Mouse (Mus musculus) intestine, embryonic 16.5 days (tissue): Measurements from ENCODE around the gene Ltbp1. TPM values are rescaled to one million over a fixed set of nuclear protein-coding genes. Genes with fewer than 3 reads are reported as not detected.
A peak's percentile ranks its signal among the peaks of the same experiment; 100 is the strongest.

Experiments
- ATAC-seq: fragments of 200-750 bp; cut with Nextera tagmentation; 2 replicates; pipeline ENCODE4 v1.8.0; 2017; ENCODE audit warnings: moderate TSS enrichment, moderate library complexity
- H3K27ac ChIP-seq: fragments of 300-500 bp; sonication (generic); 2 replicates; pipeline ENCODE4 v1.5.1; 2014; ENCODE audit warnings: mild to moderate bottlenecking, low read length
- H3K27me3 ChIP-seq: fragments of 300-500 bp; sonication (generic); replicated peaks from 2 replicates; pipeline ENCODE4 v1.6.1; 2014; ENCODE audit warnings: low read length, control low read depth, mixed read lengths; ENCODE audit not compliant: control insufficient read depth, insufficient read depth
- H3K36me3 ChIP-seq: fragments of 300-500 bp; sonication (generic); 2 replicates; pipeline ENCODE4 v1.6.1; 2014; ENCODE audit warnings: low read length, control low read depth; ENCODE audit not compliant: control insufficient read depth, insufficient read depth
- H3K4me1 ChIP-seq: fragments of 300-500 bp; sonication (generic); 2 replicates; pipeline ENCODE4 v1.6.1; 2014; ENCODE audit warnings: low read length, control low read depth, mixed read lengths; ENCODE audit not compliant: control insufficient read depth, insufficient read depth
- H3K4me2 ChIP-seq: fragments of 300-500 bp; sonication (generic); 2 replicates; pipeline ENCODE4 v1.6.1; 2014; ENCODE audit warnings: low read depth, low read length, control low read depth
- H3K4me3 ChIP-seq: fragments of 300-500 bp; sonication (generic); 2 replicates; pipeline ENCODE4 v1.5.1; 2014; ENCODE audit warnings: mild to moderate bottlenecking, low read length
- H3K9ac ChIP-seq: fragments of 300-500 bp; sonication (generic); 2 replicates; pipeline ENCODE4 v1.6.1; 2014; ENCODE audit warnings: low read depth, low read length
- H3K9me3 ChIP-seq: fragments of 300-500 bp; sonication (generic); 2 replicates; pipeline ENCODE4 v1.6.1; 2016; ENCODE audit warnings: low read length, control low read depth; ENCODE audit not compliant: control insufficient read depth
- WGBS: fragments of 180-500 bp; shearing (Covaris S2); extraction: QIAGEN DNeasy Blood & Tissue Kit; methylation state at CpG from one replicate; pipeline ENCODE4 v1.1.7; 2014; 5-methylcytosine and 5-hydroxymethylcytosine counted together
- polyA plus RNA-seq: library from polyadenylated mRNA; unstranded; fragments of >200 nt; fragmentation: Nextera tagmentation; extraction: Ambion mirVana; gene quantifications from 2 replicates; pipeline ENCODE4 v1.2.1, GENCODE M21; 2015

The Ltbp1 gene
- polyA plus RNA-seq, 1 experiment from 2014 or later: 12.2 TPM

DNA sequence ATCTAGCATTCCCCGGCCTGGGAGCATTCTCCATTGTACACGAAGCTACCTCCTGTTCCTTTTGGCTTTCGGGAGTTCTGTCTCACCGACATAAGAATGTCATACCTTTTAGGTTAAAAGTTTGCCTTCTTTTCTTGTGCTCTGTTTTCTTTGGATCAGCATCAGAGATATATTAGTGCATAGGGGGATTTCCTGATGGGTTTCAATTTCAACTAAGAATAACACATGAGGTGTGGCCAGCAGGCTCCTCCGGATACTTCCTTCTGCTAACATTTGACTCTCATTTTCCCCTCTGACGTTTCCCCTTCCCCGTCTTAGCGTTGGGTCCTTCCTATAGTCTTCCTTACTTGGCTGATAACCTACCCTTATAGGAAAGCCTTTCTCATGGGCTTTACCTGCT lies 25.6 kb upstream of the Ltbp1 start:
- Histone ChIP-seq H3K9ac (no peak overlapping the region), H3K27ac (no peak overlapping the region), H3K9me3 (no peaks in the 10 kb centered on the region), H3K4me2 (no peak overlapping the region), H3K36me3 (no peaks in the 10 kb centered on the region), H3K27me3 (no peaks in the 10 kb centered on the region), H3K4me1 (peaks cover 8% of the 10 kb centered on the region), H3K4me3 (no peak overlapping the region)
- ATAC-seq: no peak
- 83% methylated on average over 8 of the region's 8 CpGs for WGBS

DNA sequence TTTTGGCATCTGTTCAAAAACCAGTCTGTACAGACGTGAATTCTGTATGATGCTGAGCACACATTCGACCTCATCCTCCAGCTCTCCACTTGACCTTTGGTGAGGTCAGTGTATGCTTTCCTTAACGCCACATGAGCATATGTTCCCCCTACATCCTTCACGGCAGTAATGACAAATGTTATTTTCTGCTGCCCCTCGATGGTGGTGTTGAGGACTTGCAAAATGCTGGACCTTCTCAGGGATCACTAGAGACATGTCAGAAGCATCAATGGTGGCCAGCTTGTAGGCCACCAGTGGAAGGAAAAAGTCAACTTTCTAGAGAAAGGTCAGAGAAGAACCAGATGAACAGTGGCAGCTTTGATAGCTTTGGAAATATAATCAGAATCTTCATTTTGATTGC lies 23.7 kb upstream of the Ltbp1 start:
- Histone ChIP-seq H3K27ac (no peak overlapping the region), H3K36me3 (no peaks in the 10 kb centered on the region), H3K4me1 (no peaks in the 10 kb centered on the region; the same call in 1 of the 2 replicates), H3K9ac (no peak overlapping the region), H3K4me2 (no peak overlapping the region), H3K27me3 (no peaks in the 10 kb centered on the region), H3K9me3 (no peaks in the 10 kb centered on the region), H3K4me3 (no peak overlapping the region)
- WGBS: 57% methylated on average over 5 of the region's 5 CpGs
- ATAC-seq: no peak

DNA sequence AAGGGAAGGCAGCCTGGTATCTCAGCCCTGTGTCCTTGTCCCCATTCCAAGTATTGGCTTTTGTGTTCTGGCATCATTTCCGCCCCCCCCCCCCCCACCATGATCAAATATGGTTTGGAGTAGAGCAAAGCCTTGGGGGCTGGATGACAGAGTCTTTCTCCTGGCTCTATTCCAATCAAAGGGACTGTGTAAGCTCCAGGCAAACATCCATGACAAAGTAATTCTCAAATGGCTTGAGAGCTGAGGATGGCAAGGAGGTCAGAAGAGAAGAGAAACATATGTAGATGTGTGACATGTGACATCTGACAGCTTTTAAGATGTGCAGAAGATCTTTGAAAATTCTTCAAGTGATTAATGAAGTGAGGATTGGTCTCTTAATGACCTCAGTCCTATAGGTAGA lies 22.5 kb upstream of the Ltbp1 start:
- ATAC-seq: no peak
- no peaks in the 10 kb centered on the region for H3K36me3 ChIP-seq
- H3K9ac ChIP-seq: no peak overlapping the region
- WGBS: 63% methylated on average over 1 of the region's 1 CpGs
- no peaks in the 10 kb centered on the region for H3K4me1 ChIP-seq
- no peaks in the 10 kb centered on the region for H3K9me3 ChIP-seq
- H3K27me3 ChIP-seq: no peaks in the 10 kb centered on the region
- H3K4me2 ChIP-seq: no peak overlapping the region
- H3K27ac ChIP-seq: no peak overlapping the region
- H3K4me3 ChIP-seq: no peak overlapping the region

DNA sequence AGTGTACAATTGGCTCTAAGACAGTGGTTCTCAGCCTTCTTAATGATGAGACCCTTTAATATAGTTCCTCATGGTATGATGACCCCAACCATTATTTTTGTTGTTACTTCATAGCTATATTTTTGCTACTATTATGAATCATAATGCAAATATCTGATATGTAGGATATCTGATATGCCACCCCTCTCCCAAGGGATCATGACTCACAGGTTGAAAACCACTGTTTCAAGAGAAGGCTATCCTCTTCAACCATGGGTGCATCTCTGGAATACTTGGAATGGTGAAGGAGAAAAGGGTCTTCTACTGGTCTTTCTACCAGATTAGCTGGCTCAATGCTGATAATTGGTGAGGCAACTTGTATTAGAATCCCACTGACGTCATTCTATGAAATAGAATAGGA lies 21.3 kb upstream of the Ltbp1 start:
- Histone ChIP-seq H3K9ac (no peak overlapping the region), H3K27ac (no peak overlapping the region), H3K9me3 (no peaks in the 10 kb centered on the region), H3K4me1 (no peaks in the 10 kb centered on the region), H3K27me3 (no peaks in the 10 kb centered on the region), H3K4me2 (no peak overlapping the region), H3K4me3 (no peak overlapping the region), H3K36me3 (no peaks in the 10 kb centered on the region)
- 81% methylated on average over 1 of the region's 1 CpGs for WGBS
- no peak for ATAC-seq

DNA sequence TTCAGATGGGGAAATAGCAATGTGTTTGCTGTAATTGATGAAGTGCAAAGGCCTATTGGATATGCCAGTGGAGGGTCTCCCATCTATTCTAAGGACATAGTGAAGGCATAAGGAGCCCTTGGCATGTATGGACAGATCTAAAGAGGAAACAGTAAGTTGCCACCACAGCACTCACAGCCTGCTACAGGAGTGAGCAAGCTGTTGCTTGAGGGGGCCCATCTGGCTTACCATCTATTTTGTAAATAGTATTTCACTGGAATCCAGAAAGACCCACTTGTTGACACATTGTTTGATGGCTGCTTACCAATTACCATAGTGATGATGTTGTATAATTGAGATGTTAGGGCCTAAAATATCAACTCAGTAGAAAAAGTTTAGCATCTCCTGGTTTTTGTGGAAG lies 20.7 kb upstream of the Ltbp1 start:
- H3K9ac ChIP-seq: no peak overlapping the region
- ATAC-seq: no peak
- no peak overlapping the region for H3K27ac ChIP-seq
- H3K9me3 ChIP-seq: no peaks in the 10 kb centered on the region; the same call in 1 of the 2 replicates
- H3K36me3 ChIP-seq: no peaks in the 10 kb centered on the region
- no peaks in the 10 kb centered on the region for H3K27me3 ChIP-seq
- no peak overlapping the region for H3K4me2 ChIP-seq
- no peaks in the 10 kb centered on the region for H3K4me1 ChIP-seq
- no peak overlapping the region for H3K4me3 ChIP-seq

DNA sequence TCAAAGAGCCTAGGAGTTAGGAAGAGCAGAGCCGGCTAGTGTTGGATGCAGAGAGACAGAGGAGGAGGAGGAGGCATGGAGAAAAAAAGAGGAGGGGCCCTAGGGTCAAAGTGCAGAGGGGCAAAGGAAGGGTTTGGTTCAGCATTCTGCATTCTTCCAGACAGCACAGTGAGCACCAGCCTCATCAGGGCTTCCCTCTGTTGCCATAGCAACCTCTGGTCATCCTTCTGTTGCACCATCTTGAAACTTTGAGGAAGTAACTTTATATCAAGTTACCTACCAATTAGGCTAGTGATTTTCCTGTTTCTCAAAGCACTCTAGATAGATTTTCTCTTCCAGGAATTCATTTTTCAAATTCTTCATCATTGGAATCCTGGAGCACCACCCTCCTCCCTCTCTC lies 18.3 kb upstream of the Ltbp1 start:
- ATAC-seq: no peak
- no peak overlapping the region for H3K4me2 ChIP-seq
- no peaks in the 10 kb centered on the region for H3K27me3 ChIP-seq
- no peak overlapping the region for H3K27ac ChIP-seq
- H3K4me1 ChIP-seq: no peaks in the 10 kb centered on the region
- no peak overlapping the region for H3K9ac ChIP-seq
- H3K9me3 ChIP-seq: peaks cover 2% of the 10 kb centered on the region; the same call in 1 of the 2 replicates
- no peak overlapping the region for H3K4me3 ChIP-seq
- 39% methylated on average over 1 of the region's 1 CpGs for WGBS
- H3K36me3 ChIP-seq: no peaks in the 10 kb centered on the region

DNA sequence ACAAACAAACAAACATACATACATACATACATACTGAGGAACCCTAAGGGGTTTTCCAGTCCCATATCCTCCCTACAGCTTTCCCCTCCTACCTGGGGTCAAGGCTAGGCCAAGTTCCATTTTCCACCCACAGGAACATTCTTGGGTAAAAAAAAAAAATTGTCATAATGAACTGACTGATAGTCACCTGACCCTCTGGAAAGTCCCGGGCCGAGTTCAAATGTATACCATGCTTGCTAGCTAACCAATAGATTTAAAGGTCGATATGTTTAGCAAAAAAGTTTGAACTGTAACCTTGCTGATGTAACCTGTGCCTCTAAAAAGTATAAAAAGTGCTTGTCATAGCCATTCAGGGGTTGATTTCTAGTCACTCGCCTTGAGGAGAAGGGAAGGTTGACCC lies 15.7 kb upstream of the Ltbp1 start:
- no peaks in the 10 kb centered on the region for H3K36me3 ChIP-seq
- no peak overlapping the region for H3K9ac ChIP-seq
- peaks cover 2% of the 10 kb centered on the region; the same call in 1 of the 2 replicates for H3K9me3 ChIP-seq
- H3K4me2 ChIP-seq: no peak overlapping the region
- H3K27ac ChIP-seq: no peak overlapping the region
- whole genome bisulfite sequencing: 91% methylated on average over 4 of the region's 4 CpGs
- no peak for ATAC-seq
- peaks cover 6% of the 10 kb centered on the region; the same call in 1 of the 2 replicates for H3K4me1 ChIP-seq
- H3K4me3 ChIP-seq: no peak overlapping the region
- no peaks in the 10 kb centered on the region for H3K27me3 ChIP-seq

DNA sequence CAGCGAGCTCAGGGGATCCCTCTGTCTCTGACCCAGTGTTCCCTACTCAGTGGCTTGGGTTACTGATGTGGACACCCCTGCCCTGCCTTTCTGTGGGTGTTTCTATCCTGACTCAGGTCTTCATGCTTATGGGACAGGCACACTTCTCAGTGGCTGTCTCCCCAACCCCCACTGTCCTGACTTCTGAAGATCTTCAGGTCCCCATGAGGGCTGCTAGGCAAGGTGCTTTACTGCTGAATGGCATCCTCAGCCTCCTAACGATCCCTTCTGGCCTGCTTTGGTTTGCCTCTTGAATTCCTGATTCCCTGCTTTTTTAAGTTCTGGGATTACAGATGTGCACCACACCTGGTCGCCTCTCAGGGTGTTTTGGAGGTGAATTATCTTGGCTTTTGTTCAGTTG lies 14.8 kb upstream of the Ltbp1 start:
- no peak overlapping the region for H3K27ac ChIP-seq
- H3K36me3 ChIP-seq: no peaks in the 10 kb centered on the region
- peaks cover 2% of the 10 kb centered on the region; the same call in 1 of the 2 replicates for H3K9me3 ChIP-seq
- no peak for ATAC-seq
- no peaks in the 10 kb centered on the region for H3K27me3 ChIP-seq
- no peak overlapping the region for H3K4me3 ChIP-seq
- H3K9ac ChIP-seq: no peak overlapping the region
- H3K4me2 ChIP-seq: no peak overlapping the region
- WGBS: 79% methylated on average over 3 of the region's 3 CpGs
- H3K4me1 ChIP-seq: peaks cover 9% of the 10 kb centered on the region; the same call in 1 of the 2 replicates

DNA sequence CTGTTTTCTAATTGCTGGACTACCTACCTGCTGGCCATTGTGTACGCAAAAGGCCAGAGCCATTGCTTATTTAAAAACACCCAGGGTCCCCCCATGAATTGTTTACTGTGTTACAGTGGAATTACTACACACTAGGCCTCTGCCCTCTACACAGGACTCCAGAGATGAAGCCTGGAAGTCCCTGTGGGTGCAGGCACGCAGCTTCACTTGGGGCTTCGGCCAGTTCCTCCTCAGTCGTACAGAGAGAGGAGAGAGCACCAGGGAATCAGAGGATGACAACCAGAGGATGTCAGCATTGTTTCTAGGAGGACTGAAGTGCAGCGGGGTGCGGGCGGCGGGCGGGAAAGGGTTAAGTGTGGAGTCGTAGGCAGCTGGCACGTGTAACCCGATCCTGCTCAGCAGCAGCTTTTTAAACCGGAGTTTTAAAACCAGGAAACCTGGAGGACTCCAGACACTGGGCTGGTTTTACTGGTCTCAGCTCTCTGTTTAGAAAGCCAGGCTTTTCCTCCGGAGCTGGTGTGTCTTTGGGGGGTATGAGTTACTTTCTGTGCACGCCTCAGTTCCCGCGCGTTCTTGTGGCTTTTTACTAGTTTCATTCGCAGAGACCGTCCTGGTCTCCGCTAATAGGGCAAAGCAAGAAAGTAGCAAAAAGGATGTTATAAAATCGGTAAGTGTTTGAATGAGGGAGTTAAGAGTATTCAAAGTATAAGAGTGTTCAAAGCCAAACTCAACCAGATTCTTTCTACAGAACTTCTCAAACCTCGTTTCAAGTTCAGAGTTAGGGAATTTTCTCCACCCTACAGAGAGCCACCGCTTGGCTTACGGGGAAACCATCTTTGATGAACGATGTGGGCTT lies 11.4 kb upstream of the Ltbp1 start:
- Histone ChIP-seq H3K9ac (peak overlapping the region; percentile 16), H3K27ac (peak overlapping the region; percentile 28; the same call in 1 of the 2 replicates), H3K27me3 (no peaks in the 10 kb centered on the region), H3K4me1 (peaks cover 9% of the 10 kb centered on the region; the same call in 1 of the 2 replicates), H3K4me2 (peak overlapping the region; percentile 42), H3K36me3 (no peaks in the 10 kb centered on the region), H3K9me3 (peaks cover 2% of the 10 kb centered on the region; the same call in 1 of the 2 replicates), H3K4me3 (peak overlapping the region; percentile 28)
- 4% methylated on average over 26 of the region's 26 CpGs for WGBS
- ATAC-seq: peak; percentile 94
